Mouse (Mus musculus): ENCODE measurements around the gene Mpp2.

Gene Mpp2

DNA sequence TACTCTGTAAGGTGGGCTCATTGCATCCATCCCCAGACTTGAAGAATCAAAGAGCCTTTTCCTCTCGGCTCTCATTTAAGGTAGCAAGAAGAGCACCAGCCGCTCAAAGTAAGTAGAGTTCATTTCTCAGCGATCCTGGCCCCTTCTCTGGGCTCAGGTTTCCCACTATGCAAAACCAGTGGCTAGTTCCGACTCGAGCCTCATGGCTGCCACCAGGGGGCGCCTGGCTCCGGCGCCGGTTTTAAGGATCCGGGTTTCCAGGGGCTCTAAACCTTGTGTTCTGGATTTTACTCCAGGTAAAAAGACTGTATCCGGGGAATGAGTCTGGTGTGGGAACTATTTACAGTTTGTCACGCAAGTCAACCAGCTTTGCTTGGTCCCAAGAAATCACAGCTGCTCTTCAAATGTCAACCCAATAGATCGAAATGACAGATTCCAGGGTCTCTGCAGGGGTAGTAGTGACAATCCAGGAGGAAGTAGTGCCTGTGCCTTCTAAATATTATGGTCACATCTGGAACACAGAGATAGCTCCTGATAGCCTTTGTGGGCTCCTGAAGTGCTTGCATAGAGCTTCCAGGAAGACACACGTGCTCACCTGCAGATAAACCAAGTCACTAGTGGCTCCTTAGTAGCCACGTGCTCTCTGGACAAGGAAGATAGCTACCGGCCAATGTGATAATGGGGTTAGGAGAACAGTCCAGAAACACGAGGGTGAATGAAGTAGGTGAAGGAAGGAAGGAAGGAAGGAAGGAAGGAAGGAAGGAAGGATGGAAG is 14.4 kb upstream of the Mpp2 start:
- Histone ChIP-seq H3K4me3 (replicated peaks; ENCODE audit: low read length) (no peak overlapping the region), H3K9me3 (ENCODE audit: low read length) (no peaks in the 10 kb centered on the region), H3K36me3 (ENCODE audit: insufficient read depth, low read length) (no peaks in the 10 kb centered on the region), H3K27me3 (ENCODE audit: insufficient read depth, low read length) (peaks cover 94% of the 10 kb centered on the region), H3K4me1 (replicated peaks; ENCODE audit: low read depth, low read length) (peaks cover 22% of the 10 kb centered on the region)
- TF ChIP-seq POU5F1 (IDR thresholded peaks at IDR 0.05; ENCODE audit: borderline replicate concordance, low read length), result no peak
- peak; percentile 82 for TF ChIP-seq CTCF (conservative IDR thresholded peaks at IDR 0.05; ENCODE audit: low read length)

DNA sequence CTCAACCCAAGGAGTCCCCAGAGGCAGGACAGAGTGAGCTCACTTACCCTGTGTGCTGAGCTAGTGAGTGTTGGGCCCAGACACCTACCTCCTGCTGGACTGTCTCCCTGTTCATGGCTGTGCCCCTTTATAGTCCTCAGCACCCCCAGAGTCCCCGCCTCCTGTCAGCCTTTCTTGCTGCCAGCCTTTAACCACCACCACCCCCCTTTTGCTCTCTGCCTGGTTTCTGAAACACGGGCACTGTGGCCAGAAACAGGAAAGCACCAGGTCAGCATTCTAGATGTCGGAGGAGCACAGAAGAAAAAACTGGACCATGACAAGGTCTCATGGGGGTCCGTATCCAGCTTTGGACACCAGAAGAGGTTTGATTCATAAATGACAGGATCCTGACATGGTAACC is 12.9 kb upstream of the Mpp2 start, which contains the start of gene Ppy:
Ppy (minus strand) TSS at position 101 of the 400 bp plus-strand sequence.
- no peak for TF ChIP-seq POU5F1 (IDR thresholded peaks at IDR 0.05; ENCODE audit: borderline replicate concordance, low read length)
- no peak for TF ChIP-seq NANOG (IDR thresholded peaks at IDR 0.05; ENCODE audit: borderline replicate concordance, low read length)
- TF ChIP-seq CTCF (conservative IDR thresholded peaks at IDR 0.05; ENCODE audit: low read length), result no peak
- Histone ChIP-seq H3K36me3 (ENCODE audit: insufficient read depth, low read length) (no peaks in the 10 kb centered on the region), H3K4me3 (replicated peaks; ENCODE audit: low read length) (no peak within 1 kb of the TSS), H3K9me3 (ENCODE audit: low read length) (no peaks in the 10 kb centered on the region), H3K4me1 (replicated peaks; ENCODE audit: low read depth, low read length) (peaks cover 21% of the 10 kb centered on the region), H3K27me3 (ENCODE audit: insufficient read depth, low read length) (peaks cover 84% of the 10 kb centered on the region)

DNA sequence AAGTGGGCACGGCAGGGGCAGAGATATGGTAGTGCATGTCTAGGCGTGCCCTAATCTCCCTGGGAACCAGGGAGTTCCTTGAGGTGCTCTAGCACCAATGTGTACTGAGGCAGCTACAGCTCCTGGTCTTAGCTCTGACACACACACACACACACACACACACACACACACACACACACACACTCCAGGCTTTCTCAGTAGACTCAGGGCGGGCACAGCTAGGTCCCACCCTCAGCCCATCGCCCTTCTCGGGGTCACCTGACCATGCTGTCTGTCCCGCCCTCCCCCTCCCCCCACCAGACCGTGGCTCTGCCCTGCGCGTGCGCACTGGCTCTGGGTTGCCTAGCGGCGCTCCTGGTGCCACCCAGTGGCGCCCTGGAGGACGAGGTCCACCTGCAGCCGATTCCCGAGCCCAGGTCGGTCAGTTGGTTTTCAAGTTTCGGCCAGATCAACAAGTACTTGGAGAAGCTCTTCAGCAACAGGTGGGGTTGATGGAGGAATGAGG is 8.6 kb upstream of the Mpp2 start:
- TF ChIP-seq CTCF (conservative IDR thresholded peaks at IDR 0.05; ENCODE audit: low read length) (0 out of 2 replicates have a peak, but pooled peaks have one; percentile 3), NANOG (IDR thresholded peaks at IDR 0.05; ENCODE audit: borderline replicate concordance, low read length) (no peak), POU5F1 (IDR thresholded peaks at IDR 0.05; ENCODE audit: borderline replicate concordance, low read length) (no peak)
- peak overlapping the region; percentile 66 for H3K4me3 ChIP-seq (replicated peaks; ENCODE audit: low read length)
- H3K36me3 ChIP-seq (ENCODE audit: insufficient read depth, low read length), result no peaks in the 10 kb centered on the region
- peaks cover 65% of the 10 kb centered on the region for H3K27me3 ChIP-seq (ENCODE audit: insufficient read depth, low read length)
- H3K9me3 ChIP-seq (ENCODE audit: low read length), result no peaks in the 10 kb centered on the region
- H3K4me1 ChIP-seq (replicated peaks; ENCODE audit: low read depth, low read length), result peaks cover 26% of the 10 kb centered on the region

DNA sequence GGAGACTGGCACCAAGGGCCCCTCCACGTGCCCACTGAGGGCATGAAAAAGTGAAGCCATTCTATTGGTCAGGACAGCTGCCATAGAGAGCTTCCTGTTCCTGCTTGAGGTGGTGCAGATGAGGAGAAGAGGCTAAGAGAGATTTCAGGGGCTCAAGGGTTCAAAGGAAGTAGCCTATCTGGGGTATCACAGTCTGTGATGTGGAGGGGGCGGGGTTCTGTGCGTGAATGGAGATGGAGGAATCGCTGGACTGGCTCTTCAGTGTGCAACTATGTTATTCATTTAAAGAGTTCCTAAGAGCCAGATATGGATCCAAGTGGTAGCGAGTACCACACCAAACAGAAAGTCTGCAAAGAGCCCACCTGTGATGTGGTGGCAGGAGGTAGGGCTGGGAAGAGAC is 8.1 kb upstream of the Mpp2 start:
- TF ChIP-seq POU5F1 (IDR thresholded peaks at IDR 0.05; ENCODE audit: borderline replicate concordance, low read length) (no peak), CTCF (conservative IDR thresholded peaks at IDR 0.05; ENCODE audit: low read length) (no peak), NANOG (IDR thresholded peaks at IDR 0.05; ENCODE audit: borderline replicate concordance, low read length) (no peak)
- Histone ChIP-seq H3K9me3 (ENCODE audit: low read length) (no peaks in the 10 kb centered on the region), H3K27me3 (ENCODE audit: insufficient read depth, low read length) (peaks cover 65% of the 10 kb centered on the region), H3K4me1 (replicated peaks; ENCODE audit: low read depth, low read length) (peaks cover 26% of the 10 kb centered on the region), H3K4me3 (replicated peaks; ENCODE audit: low read length) (peak overlapping the region; percentile 66), H3K36me3 (ENCODE audit: insufficient read depth, low read length) (no peaks in the 10 kb centered on the region)

DNA sequence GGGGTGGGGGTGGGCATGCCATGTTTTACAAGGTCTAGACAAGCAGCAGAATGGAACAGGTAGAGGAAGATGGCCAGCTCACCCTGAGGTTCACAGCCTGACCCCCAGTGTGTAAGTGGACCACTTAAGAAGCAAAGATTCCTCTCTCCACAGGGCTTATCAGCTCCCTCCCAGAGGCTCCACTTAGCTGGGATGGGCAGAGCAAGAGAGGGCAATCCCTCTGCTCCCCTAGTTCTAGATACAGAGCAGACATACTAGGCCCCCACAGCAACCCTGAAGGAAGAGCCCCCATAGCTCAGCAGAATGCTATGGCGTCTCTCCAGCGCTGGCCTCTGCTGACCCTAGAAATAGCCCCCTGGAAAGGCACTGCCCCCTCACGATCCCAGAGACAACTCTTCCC is 7.4 kb upstream of the Mpp2 start:
- Histone ChIP-seq H3K4me3 (replicated peaks; ENCODE audit: low read length) (no peak overlapping the region), H3K27me3 (ENCODE audit: insufficient read depth, low read length) (peaks cover 59% of the 10 kb centered on the region), H3K4me1 (replicated peaks; ENCODE audit: low read depth, low read length) (peaks cover 26% of the 10 kb centered on the region), H3K9me3 (ENCODE audit: low read length) (no peaks in the 10 kb centered on the region), H3K36me3 (ENCODE audit: insufficient read depth, low read length) (no peaks in the 10 kb centered on the region)
- TF ChIP-seq POU5F1 (IDR thresholded peaks at IDR 0.05; ENCODE audit: borderline replicate concordance, low read length) (no peak), NANOG (IDR thresholded peaks at IDR 0.05; ENCODE audit: borderline replicate concordance, low read length) (no peak), CTCF (conservative IDR thresholded peaks at IDR 0.05; ENCODE audit: low read length) (no peak)

DNA sequence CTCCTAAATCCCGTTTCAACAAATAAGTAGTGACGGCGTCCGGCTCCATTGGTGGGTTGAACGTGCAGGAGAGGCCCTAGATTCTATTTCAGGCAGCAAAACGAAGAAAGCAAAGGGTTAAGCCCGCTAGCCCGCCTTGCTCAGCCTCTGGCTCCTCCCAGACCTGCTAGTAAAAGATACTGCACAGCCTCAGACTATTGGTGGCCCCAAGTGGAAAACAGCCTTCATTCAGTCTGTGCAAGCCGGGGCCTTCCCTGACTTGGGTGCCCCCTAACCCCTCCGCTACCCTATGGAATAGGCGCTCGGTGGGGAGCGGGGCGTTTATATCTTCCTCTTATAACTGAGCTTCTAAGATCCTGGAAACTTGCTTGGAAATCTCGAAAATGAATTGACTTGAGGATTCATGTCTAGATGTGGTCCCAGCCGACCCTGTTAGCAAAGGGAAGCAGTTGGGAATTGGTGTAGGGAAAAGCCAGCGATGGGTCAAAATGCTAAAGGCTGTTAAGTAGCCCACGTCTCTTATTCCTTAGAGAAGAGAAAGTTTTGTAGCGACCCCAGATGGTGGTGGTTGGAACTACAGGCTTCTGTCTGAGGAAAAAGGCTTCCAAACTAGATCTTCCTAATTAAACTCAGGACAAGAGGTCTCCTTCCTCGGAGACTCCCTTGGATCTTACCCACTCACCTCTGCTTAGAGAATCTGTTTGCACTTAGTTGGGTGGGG is 933 bp upstream of the Mpp2 start:
- Histone ChIP-seq H3K4me3 (replicated peaks; ENCODE audit: low read length) (peak overlapping the region; percentile 81), H3K27me3 (ENCODE audit: insufficient read depth, low read length) (peaks cover 65% of the 10 kb centered on the region), H3K9me3 (ENCODE audit: low read length) (no peaks in the 10 kb centered on the region), H3K36me3 (ENCODE audit: insufficient read depth, low read length) (no peaks in the 10 kb centered on the region), H3K4me1 (replicated peaks; ENCODE audit: low read depth, low read length) (peaks cover 37% of the 10 kb centered on the region)
- TF ChIP-seq NANOG (IDR thresholded peaks at IDR 0.05; ENCODE audit: borderline replicate concordance, low read length) (no peak), CTCF (conservative IDR thresholded peaks at IDR 0.05; ENCODE audit: low read length) (peak; percentile 92)

DNA sequence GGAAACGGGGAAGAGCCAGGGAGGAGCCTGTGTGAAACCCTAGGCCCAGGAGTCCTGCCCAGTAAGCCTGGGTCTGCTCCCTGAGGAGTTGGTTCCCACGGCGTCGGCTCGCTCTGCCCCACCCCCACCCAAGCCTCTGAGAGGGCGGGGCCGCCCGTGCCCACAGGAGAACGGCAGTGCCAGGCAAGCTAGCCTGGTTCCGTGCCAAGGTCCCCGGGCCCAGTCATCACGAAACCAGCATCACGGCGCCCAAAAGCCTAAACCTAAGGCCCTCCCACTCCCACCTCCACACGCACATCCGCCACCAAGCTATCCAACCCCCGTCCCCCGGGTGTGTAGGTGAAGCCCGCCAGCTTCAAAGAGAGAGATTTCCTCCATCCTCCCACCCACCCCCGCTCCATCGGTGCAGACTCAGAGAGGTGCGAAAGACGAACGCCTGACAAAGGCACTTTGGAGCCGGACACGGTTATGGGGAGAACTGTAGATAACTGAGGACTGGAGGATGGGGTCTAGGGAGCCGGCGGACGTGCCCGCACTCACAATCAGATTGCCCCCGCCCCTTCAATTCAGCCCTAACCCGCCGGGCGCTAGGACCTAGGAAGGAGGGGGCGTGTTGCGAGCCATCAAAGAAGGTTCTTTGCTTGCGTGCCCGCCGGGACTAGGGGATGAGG is 1.1 kb downstream of the Mpp2 start:
- no peaks in the 10 kb centered on the region for H3K36me3 ChIP-seq (ENCODE audit: insufficient read depth, low read length)
- peaks cover 59% of the 10 kb centered on the region for H3K27me3 ChIP-seq (ENCODE audit: insufficient read depth, low read length)
- H3K4me1 ChIP-seq (replicated peaks; ENCODE audit: low read depth, low read length), result peaks cover 48% of the 10 kb centered on the region
- TF ChIP-seq NANOG (IDR thresholded peaks at IDR 0.05; ENCODE audit: borderline replicate concordance, low read length) (no peak), POU5F1 (IDR thresholded peaks at IDR 0.05; ENCODE audit: borderline replicate concordance, low read length) (no peak), CTCF (conservative IDR thresholded peaks at IDR 0.05; ENCODE audit: low read length) (no peak)
- peaks cover 7% of the 10 kb centered on the region; the same call in 1 of the 2 replicates for H3K9me3 ChIP-seq (ENCODE audit: low read length)
- peak overlapping the region; percentile 81 for H3K4me3 ChIP-seq (replicated peaks; ENCODE audit: low read length)

DNA sequence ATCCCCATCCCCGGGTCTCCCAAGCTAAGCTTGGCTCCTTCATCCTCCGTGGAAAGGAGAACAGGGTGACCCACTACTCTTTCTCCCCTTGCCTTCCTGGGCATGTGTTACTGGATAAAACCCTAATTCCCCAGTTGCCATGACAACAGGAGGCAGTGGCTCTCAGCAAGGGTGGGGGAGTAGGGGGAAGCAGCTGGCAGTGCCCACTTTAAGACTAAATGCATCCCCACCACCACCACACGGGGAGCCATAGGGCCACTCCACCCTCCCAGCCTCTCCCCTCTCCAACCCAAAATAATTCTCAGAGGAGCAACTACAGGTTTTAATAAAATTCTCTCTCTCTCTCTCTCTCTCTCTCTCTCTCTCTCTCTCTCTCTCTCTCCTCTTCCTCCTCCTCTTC is 2.0 kb downstream of the Mpp2 start:
- Histone ChIP-seq H3K27me3 (ENCODE audit: insufficient read depth, low read length) (peaks cover 55% of the 10 kb centered on the region), H3K4me3 (replicated peaks; ENCODE audit: low read length) (no peak overlapping the region), H3K4me1 (replicated peaks; ENCODE audit: low read depth, low read length) (peaks cover 55% of the 10 kb centered on the region), H3K36me3 (ENCODE audit: insufficient read depth, low read length) (no peaks in the 10 kb centered on the region), H3K9me3 (ENCODE audit: low read length) (peaks cover 7% of the 10 kb centered on the region; the same call in 1 of the 2 replicates)
- TF ChIP-seq POU5F1 (IDR thresholded peaks at IDR 0.05; ENCODE audit: borderline replicate concordance, low read length) (no peak), CTCF (conservative IDR thresholded peaks at IDR 0.05; ENCODE audit: low read length) (no peak), NANOG (IDR thresholded peaks at IDR 0.05; ENCODE audit: borderline replicate concordance, low read length) (no peak)

Measured in E14TG2a.4 (cell line).